Mouse (Mus musculus) kidney, embryonic 16.5 days (tissue): ENCODE measurements around the gene AY761185. TPM values are rescaled to one million over a fixed set of nuclear protein-coding genes. Genes with fewer than 3 reads are reported as not detected.

Experiments
- polyA plus RNA-seq: library from polyadenylated mRNA; unstranded; fragments of >200 nt; fragmentation: Nextera tagmentation; extraction: Ambion mirVana; gene quantifications from 2 replicates; pipeline ENCODE4 v1.2.1, GENCODE M21; 2015

The AY761185 gene
- polyA plus RNA-seq, 1 experiment from 2014 or later, result not detected

Other genes starting within 250 kb of the AY761185 start
- gene Defb33, start 52.0 kb downstream of the AY761185 start, polyA plus RNA-seq, result not detected in 2 replicates
- not detected in 2 replicates for gene Gm15056, start 42.1 kb downstream of the AY761185 start, polyA plus RNA-seq
- not detected in 2 replicates for gene Gm6040, start 22.6 kb downstream of the AY761185 start, polyA plus RNA-seq
- gene Defa21, start 80.8 kb upstream of the AY761185 start, polyA plus RNA-seq, result not detected in 2 replicates
- not detected in 2 replicates for gene Defa23, start 110.3 kb upstream of the AY761185 start, polyA plus RNA-seq
- gene Defa35, start 120.3 kb upstream of the AY761185 start, polyA plus RNA-seq, result not detected in 2 replicates
- not detected in 2 replicates for gene Defa25, start 139.7 kb upstream of the AY761185 start, polyA plus RNA-seq
- not detected in 2 replicates for gene Gm14851, start 151.3 kb upstream of the AY761185 start, polyA plus RNA-seq
- gene Defa30, start 189.9 kb upstream of the AY761185 start, polyA plus RNA-seq, result not detected in 2 replicates
- not detected in 2 replicates for gene Defa22, start 217.6 kb upstream of the AY761185 start, polyA plus RNA-seq
- not detected in 2 replicates for gene Defa31, start 246.9 kb upstream of the AY761185 start, polyA plus RNA-seq